Mouse (Mus musculus) c-Kit-positive CD71-positive TER-119-negative erythroid progenitor cells, embryonic 14.5 days (primary cell): Measurements from ENCODE around the gene Map2k2.
A peak's percentile ranks its signal among the peaks of the same experiment; 100 is the strongest.
"Not testable (repeated sequence)": the region's sequence is repeated elsewhere in the genome, so short reads cannot be mapped to it uniquely, and the experiment has no call there.

ENCODE experiments used
- DNase-seq: peaks from one replicate; pipeline ENCODE4 v3.0.0-alpha.2; 2013; ENCODE audit warnings: low read depth

Map2k2 gene

DNA sequence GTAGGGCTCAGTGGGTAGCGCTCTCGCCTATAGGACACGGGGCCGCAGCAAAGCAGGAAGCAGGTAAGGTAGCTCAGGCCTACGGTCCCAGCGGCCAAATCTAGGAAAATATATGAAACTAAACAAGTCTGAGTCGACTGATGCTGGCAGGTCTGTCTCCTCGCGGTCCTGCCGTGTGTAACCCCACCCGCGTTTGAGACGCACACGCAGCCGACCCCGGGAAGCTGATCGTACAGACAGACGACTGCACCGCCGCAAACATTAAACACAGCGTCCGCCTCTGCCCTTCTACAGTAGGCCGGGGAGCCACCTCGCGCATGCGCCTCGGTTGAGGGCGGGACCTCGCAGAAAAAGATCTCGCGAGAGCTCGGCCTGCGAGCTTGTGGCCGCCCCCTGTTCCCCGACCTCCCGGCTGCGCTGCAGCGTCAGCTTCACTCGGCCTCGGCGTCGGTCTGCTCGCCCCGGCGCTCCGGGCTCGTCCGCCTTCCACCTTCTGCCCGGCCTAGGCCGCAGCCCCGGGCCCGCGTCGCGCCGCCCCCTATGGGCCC is at the start of gene Map2k2:
Gene Map2k2 (plus strand): TSS at position 351 of the 548 bp plus-strand sequence.
- peak; percentile 95 for DNase-seq

- no peak for DNase-seq
Observed at GRCm38 (mm10) chr10:81057406-81058130, 48.1 kb upstream of the Map2k2 start.

GRCm38 (mm10) chr10:81058896-81059295 is 46.8 kb upstream of the Map2k2 start:
- DNase-seq, result no peak

- peak; percentile 98 for DNase-seq
Observed at GRCm38 (mm10) chr10:81059603-81060543, 45.8 kb upstream of the Map2k2 start, which contains the start of gene Sgta. TSS of gene Sgta (minus strand) at chr10:81060181.

- DNase-seq, result no peak
Observed at GRCm38 (mm10) chr10:81062710-81063109, 43.0 kb upstream of the Map2k2 start.

DNA sequence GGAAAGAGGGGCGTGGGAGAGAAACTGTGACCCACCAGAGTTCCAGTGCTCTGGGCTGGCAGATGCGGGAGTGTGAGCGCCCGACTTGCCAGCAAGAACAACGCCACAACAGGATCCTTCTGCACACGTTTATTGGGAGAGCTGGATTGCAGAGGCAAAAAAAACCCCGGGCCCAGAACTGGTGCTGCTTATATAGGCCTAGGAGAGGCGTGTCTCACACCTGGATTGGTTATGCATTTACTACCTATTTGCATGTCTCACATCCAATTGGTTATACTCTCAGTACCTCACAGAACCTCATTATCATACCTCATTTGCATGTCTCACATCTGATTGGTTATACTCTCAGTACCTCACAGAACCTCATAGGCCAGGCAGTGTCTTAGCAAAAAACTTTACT is 41.2 kb upstream of the Map2k2 start:
- not testable (repeated sequence) for DNase-seq

GRCm38 (mm10) chr10:81068706-81069105 is 37.0 kb upstream of the Map2k2 start:
- no peak for DNase-seq

DNA sequence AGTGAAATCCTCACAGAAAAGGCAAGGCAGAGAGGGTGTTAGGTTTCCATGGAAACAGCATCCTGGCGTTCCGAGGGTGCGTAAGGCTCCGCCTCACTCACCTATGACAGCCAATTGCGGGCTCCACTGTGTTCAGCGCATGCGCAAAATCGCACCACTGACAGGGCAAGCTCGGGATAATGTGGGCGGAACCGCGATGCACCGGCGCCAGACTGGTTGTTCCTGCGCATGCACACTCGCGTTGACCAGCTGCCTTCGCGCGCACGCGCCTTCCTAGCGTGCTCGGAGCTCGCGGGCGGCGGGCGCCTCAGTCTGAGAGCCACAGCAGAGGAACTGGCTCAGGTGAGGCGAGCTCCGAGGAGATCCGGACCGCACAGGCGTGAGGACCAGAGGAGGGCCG is 35.9 kb upstream of the Map2k2 start, which contains the start of gene Thop1:
Gene Thop1 (plus strand): TSS at position 200 of the 400 bp plus-strand sequence.
- DNase-seq, result peak; percentile 99

- no peak for DNase-seq
Observed at GRCm38 (mm10) chr10:81072290-81072689, 33.4 kb upstream of the Map2k2 start.

GRCm38 (mm10) chr10:81073464-81073863 is 32.3 kb upstream of the Map2k2 start:
- DNase-seq, result no peak

DNA sequence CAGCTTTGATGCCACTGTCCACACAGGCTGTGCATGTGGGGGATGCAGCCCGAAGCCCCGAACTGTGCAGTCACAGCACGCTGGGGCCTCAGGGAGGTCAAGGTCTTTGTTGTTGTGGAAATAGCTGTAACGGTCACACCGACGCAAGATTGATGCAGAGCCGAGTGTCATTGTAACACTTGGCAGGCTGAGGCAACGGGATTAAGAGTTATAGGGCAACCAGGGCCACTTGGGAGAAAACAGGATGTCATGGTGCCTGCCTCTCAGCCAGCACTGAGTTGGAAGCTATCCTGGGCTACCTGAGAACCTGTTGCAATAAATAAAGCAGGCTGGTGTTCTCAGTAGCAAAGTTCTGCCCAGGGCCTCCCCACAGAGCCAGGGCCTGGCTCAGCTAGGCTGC is 30.0 kb upstream of the Map2k2 start:
- no peak for DNase-seq

- no peak for DNase-seq
Observed at GRCm38 (mm10) chr10:81076356-81076755, 29.4 kb upstream of the Map2k2 start.

GRCm38 (mm10) chr10:81077916-81078315 is 27.8 kb upstream of the Map2k2 start:
- DNase-seq, result no peak

DNA sequence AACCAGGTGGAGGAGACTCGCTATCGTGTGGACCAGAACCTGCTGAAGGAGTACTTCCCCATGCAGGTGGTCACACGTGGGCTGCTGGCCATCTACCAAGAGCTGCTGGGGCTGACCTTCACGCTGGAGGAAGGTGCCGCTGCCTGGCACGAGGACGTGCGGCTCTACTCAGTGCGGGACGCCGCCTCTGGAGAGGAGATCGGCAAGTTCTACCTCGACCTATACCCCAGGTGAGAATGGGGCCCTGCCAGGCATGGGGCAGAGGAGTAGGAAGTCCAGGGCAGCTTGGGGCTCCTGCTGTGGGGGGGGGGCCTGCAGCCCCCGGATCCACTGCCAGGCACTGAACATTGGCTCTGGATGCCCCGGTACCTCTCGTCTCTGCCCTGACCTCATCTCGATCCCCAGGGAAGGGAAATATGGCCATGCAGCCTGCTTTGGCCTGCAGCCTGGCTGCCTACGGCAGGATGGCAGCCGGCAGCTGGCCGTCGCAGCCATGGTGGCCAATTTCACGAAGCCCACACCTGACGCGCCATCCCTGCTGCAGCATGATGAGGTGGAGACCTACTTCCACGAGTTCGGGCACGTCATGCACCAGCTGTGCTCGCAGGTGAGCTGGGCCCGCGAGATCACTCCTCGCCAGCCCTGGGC is 25.6 kb upstream of the Map2k2 start:
- no peak for DNase-seq

- peak; percentile 67 for DNase-seq
Observed at GRCm38 (mm10) chr10:81082168-81082960, 23.4 kb upstream of the Map2k2 start.

DNA sequence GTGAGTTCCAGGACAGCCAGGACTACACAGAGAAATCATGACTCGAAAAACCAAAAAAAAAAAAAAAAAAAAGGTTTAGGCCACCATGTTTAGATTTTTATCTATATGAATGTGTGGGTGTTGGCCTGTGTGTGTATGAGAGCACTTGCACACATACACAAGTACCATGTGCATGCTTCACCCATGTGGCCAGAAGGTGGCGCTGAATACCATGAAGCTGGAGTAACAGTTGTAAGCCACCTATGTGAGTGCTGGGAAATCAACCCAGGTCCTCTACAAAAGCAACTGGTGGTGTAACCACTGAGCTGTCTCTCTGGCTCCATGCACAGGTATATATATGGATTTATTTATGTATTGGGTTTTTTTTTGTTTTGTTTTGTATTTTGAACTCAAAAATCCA is 18.7 kb upstream of the Map2k2 start:
- DNase-seq, result no peak

DNA sequence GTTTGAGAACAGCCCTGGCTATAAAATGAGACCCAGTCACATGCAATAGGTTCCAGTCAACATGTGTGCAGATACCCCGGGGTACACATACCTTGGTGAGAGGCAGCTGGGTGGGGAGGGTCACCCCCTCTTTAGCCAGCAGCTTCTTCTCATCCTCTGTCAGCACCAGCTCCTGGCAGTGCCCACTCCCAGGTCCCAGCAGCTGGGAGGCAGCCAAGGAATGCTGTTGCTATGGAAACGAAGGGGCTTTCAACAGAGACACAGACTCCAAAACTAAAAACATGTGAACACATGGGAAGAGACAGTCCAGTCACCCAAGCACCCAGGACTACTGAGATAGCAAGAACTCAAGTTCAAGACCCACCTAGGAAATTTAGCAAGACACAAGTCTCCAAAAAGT is 16.5 kb upstream of the Map2k2 start:
- no peak for DNase-seq

GRCm38 (mm10) chr10:81090621-81091020 is 15.1 kb upstream of the Map2k2 start:
- no peak for DNase-seq

- no peak for DNase-seq
Observed at GRCm38 (mm10) chr10:81092465-81093250, 13.1 kb upstream of the Map2k2 start.

- DNase-seq, result peak; percentile 71
Observed at GRCm38 (mm10) chr10:81094931-81095678, 10.6 kb upstream of the Map2k2 start.
